In genomic region chr6:91530673-91531072, GRCm38 (mm10) we compare ENCODE assay signal across 16 mouse cellular contexts. TPM values are rescaled to one million over a fixed set of nuclear protein-coding genes. Genes with fewer than 3 reads are reported as not detected.
DNase-seq lines count a peak whose midpoint lies in the region; TF ChIP-seq lines count a peak whose summit lies in the region.
"Had no signal": no experiment of that assay in that cellular context is flagged by ENCODE, and none has a peak within 500 bp of the region (broad histone marks: within the 10 kb centered on the region; RNA-seq: fewer than 3 reads in every experiment).

No protein-coding gene starts in this region.

- intact Hi-C loops in gastrocnemius, adult 2 months (cut with DNase I) = no loop called here

- DNase-seq in gastrocnemius, adult 18-20 months (ENCODE audit: low spot score) = peak; percentile 51
- no peak for DNase-seq in gastrocnemius, postnatal 25 days
- peak; percentile 54 for DNase-seq in gastrocnemius, adult 2 months
- no peak for DNase-seq in gastrocnemius, postnatal 4 days (ENCODE audit: low spot score in 2 of 2)
- DNase-seq in skeletal muscle tissue, adult 2 months (ENCODE audit: low read depth, low spot score) = peak; percentile 62
- DNase-seq in heart, postnatal 4 days = no peak
- DNase-seq: adrenal gland, adult 2 months; adrenal gland, adult 8-10 months; adrenal gland, postnatal 10 days; adrenal gland, postnatal 14 days; adrenal gland, postnatal 25 days; adrenal gland, postnatal 36 days; B cell, adult 2 months; cerebellum, adult 11 months; cerebellum, adult 11-12 months; cerebellum, adult 18-20 months had no signal

- no peak overlapping the region for H3K4me3 ChIP-seq in gastrocnemius, adult 2 months

- TF ChIP-seq CTCF in gastrocnemius, adult 2 months (IDR thresholded peaks at IDR 0.05) = no peak

- H3K27ac ChIP-seq in gastrocnemius, adult 2 months = peak overlapping the region; percentile 76

RNA-seq across cellular contexts. Expression of gene Lsm3, which starts 14.9 kb away (rescaled TPM):
- 10 to 100 TPM; 26.4 to 31.0 TPM for total RNA-seq in gastrocnemius, adult 18-20 months (2021)
- total RNA-seq in gastrocnemius, postnatal 25 days (2021) = 10 to 100 TPM; 35.6 to 36.4 TPM
- total RNA-seq in gastrocnemius, adult 2 months (2021) = 10 to 100 TPM; 22.7 to 37.0 TPM
- 10 to 100 TPM; 64.6 to 68.3 TPM for total RNA-seq in gastrocnemius, postnatal 4 days (2021)
- 100 to 1,000 TPM in 1 of 2 experiments, 10 to 100 TPM in 1; 96.0 to 101 TPM for total RNA-seq in heart, postnatal 4 days (2021)

RNA-seq across cellular contexts. Expression of gene Xpc, which starts 15.0 kb away (rescaled TPM):
- 1 to 10 TPM; 8.1 to 9.0 TPM for total RNA-seq in gastrocnemius, adult 18-20 months (2021)
- 1 to 10 TPM; 6.4 to 6.9 TPM for total RNA-seq in gastrocnemius, postnatal 25 days (2021)
- total RNA-seq in gastrocnemius, adult 2 months (2021) = 1 to 10 TPM; 7.6 to 8.3 TPM
- 10 to 100 TPM in 1 of 2 experiments, 1 to 10 TPM in 1; 7.8 to 10.7 TPM for total RNA-seq in gastrocnemius, postnatal 4 days (2021)
- total RNA-seq in heart, postnatal 4 days (2021) = 10 to 100 TPM in 1 of 2 experiments, 1 to 10 TPM in 1; 9.2 to 10.4 TPM

RNA-seq across cellular contexts. Expression of gene Tmem43, which starts 57.2 kb away (rescaled TPM):
- 10 to 100 TPM; 23.2 to 27.0 TPM for total RNA-seq in gastrocnemius, adult 18-20 months (2021)
- total RNA-seq in gastrocnemius, postnatal 25 days (2021) = 10 to 100 TPM; 22.7 to 39.4 TPM
- total RNA-seq in gastrocnemius, adult 2 months (2021) = 10 to 100 TPM; 21.0 to 25.3 TPM
- 10 to 100 TPM; 39.1 to 44.9 TPM for total RNA-seq in gastrocnemius, postnatal 4 days (2021)
- total RNA-seq in heart, postnatal 4 days (2021) = 10 to 100 TPM; 21.3 to 24.4 TPM

RNA-seq across cellular contexts. Expression of gene Chchd4, which starts 57.3 kb away (rescaled TPM):
- 10 to 100 TPM in 1 of 2 experiments, 1 to 10 TPM in 1; 8.9 to 10.7 TPM for total RNA-seq in gastrocnemius, adult 18-20 months (2021)
- total RNA-seq in gastrocnemius, postnatal 25 days (2021) = 1 to 10 TPM; 8.6 to 8.7 TPM
- total RNA-seq in gastrocnemius, adult 2 months (2021) = 10 to 100 TPM in 1 of 2 experiments, 1 to 10 TPM in 1; 8.0 to 10.2 TPM
- 10 to 100 TPM; 11.3 to 11.8 TPM for total RNA-seq in gastrocnemius, postnatal 4 days (2021)
- 10 to 100 TPM; 19.3 to 19.8 TPM for total RNA-seq in heart, postnatal 4 days (2021)

Comparison
In these comparisons a context has a peak if more than half of its experiments do, and no peak if none do; other contexts are left out.
1. DNase-seq: peak in gastrocnemius, adult 18-20 months (single experiment), gastrocnemius, adult 2 months (single experiment) and skeletal muscle tissue, adult 2 months (single experiment); none in gastrocnemius, postnatal 25 days (single experiment), gastrocnemius, postnatal 4 days (0 of 2) and heart, postnatal 4 days (single experiment).